Mouse (Mus musculus) stomach, postnatal 0 days (tissue): ENCODE measurements around the gene Nrde2. TPM values are rescaled to one million over a fixed set of nuclear protein-coding genes. Genes with fewer than 3 reads are reported as not detected.

ENCODE experiments used
- ATAC-seq: fragments of 200-750 bp; cut with Nextera tagmentation; 2 replicates; pipeline ENCODE4 v1.8.0; 2017; ENCODE audit not compliant: low FRiP score, low TSS enrichment
- DNase-seq: peaks from one replicate; pipeline ENCODE4 v3.0.0-alpha.2; 2016; ENCODE audit warnings: low spot score
- H3K27ac ChIP-seq: fragments of 300-500 bp; sonication (generic); replicated peaks from 2 replicates; pipeline ENCODE4 v1.5.1; 2014; ENCODE audit warnings: mild to moderate bottlenecking, control low read depth
- H3K27me3 ChIP-seq: fragments of 300-500 bp; sonication (generic); 2 replicates; pipeline ENCODE4 v1.6.1; 2014; ENCODE audit warnings: low read length; ENCODE audit not compliant: control insufficient read depth, insufficient read depth
- H3K36me3 ChIP-seq: fragments of 300-500 bp; sonication (generic); 2 replicates; pipeline ENCODE4 v1.6.1; 2014; ENCODE audit warnings: low read length, mixed read lengths; ENCODE audit not compliant: control insufficient read depth, insufficient read depth
- H3K4me1 ChIP-seq: fragments of 300-500 bp; sonication (generic); replicated peaks from 2 replicates; pipeline ENCODE4 v1.6.1; 2014; ENCODE audit warnings: antibody characterized with exemption; ENCODE audit not compliant: control insufficient read depth, insufficient read depth
- H3K4me2 ChIP-seq: fragments of 300-500 bp; sonication (generic); replicated peaks from 2 replicates; pipeline ENCODE4 v1.6.1; 2014; ENCODE audit warnings: low read depth, mild to moderate bottlenecking, control low read depth, moderate library complexity
- H3K4me3 ChIP-seq: fragments of 300-500 bp; sonication (generic); 2 replicates; pipeline ENCODE4 v1.5.1; 2014; ENCODE audit warnings: low read depth, low read length, control low read depth
- H3K9ac ChIP-seq: fragments of 300-500 bp; sonication (generic); 2 replicates; pipeline ENCODE4 v1.6.1; 2014; ENCODE audit warnings: mild to moderate bottlenecking, low read length, control low read depth, mixed read lengths
- H3K9me3 ChIP-seq: fragments of 300-500 bp; sonication (generic); 2 replicates; pipeline ENCODE4 v1.6.1; 2016; ENCODE audit warnings: low read length; ENCODE audit not compliant: control insufficient read depth
- CTCF ChIP-seq: IDR thresholded peaks from 2 replicates; pipeline ENCODE4 v1.5.1; 2016; ENCODE audit warnings: antibody characterized with exemption, low read depth, mild to moderate bottlenecking, moderate library complexity
- EP300 ChIP-seq: optimal IDR thresholded peaks from 2 replicates; pipeline ENCODE3; 2016; ENCODE audit warnings: antibody characterized with exemption
- WGBS: fragments of 180-500 bp; shearing (Covaris S2); extraction: QIAGEN DNeasy Blood & Tissue Kit; methylation state at CpG from one replicate; pipeline ENCODE4 v1.1.7; 2014; 5-methylcytosine and 5-hydroxymethylcytosine counted together
- polyA plus RNA-seq: library from polyadenylated mRNA; unstranded; fragments of >200 nt; fragmentation: Nextera tagmentation; extraction: Ambion mirVana; gene quantifications from 2 replicates; pipeline ENCODE4 v1.2.1, GENCODE M21; 2015

Gene Nrde2
- polyA plus RNA-seq, 1 experiment from 2014 or later: 6.9 TPM

DNA sequence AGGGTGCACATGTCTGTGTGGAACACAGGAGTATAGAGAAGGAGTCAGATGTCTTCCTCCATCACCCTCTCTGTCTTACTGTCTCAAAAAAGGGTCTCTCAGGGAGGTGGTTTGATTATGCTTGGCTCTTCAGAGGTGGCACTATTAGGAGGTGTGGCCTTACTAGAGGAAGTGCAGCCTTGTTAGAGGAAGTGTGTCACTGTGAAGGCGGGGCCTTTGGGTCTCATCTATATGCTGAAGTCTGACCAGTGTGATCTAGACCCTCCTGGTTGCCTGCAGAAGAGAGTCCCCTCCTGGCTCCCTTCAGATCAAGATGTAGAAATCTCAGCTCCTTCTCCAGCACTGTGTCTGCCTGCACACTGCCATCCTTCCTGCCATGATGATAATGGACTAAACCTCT lies 34.7 kb upstream of the Nrde2 start:
- H3K36me3 ChIP-seq: no peaks in the 10 kb centered on the region
- no peaks in the 10 kb centered on the region for H3K9me3 ChIP-seq
- ATAC-seq: no peak
- no peak overlapping the region for H3K27ac ChIP-seq
- no peak overlapping the region for H3K4me3 ChIP-seq
- 87% methylated on average over 1 of the region's 1 CpGs for WGBS
- TF ChIP-seq CTCF (no peak), EP300 (no peak)
- H3K9ac ChIP-seq: no peak overlapping the region
- H3K4me2 ChIP-seq: no peak overlapping the region
- DNase-seq: no peak
- no peaks in the 10 kb centered on the region for H3K27me3 ChIP-seq
- H3K4me1 ChIP-seq: no peaks in the 10 kb centered on the region

GRCm38 (mm10) chr12:100190802-100191201 lies 31.3 kb upstream of the Nrde2 start:
- Histone ChIP-seq H3K9ac (no peak overlapping the region), H3K36me3 (no peaks in the 10 kb centered on the region), H3K9me3 (no peaks in the 10 kb centered on the region), H3K27ac (no peak overlapping the region), H3K4me1 (no peaks in the 10 kb centered on the region), H3K27me3 (no peaks in the 10 kb centered on the region), H3K4me2 (no peak overlapping the region), H3K4me3 (no peak overlapping the region)
- 77% methylated on average over 6 of the region's 6 CpGs for WGBS
- ATAC-seq (no peak), DNase-seq (no peak)
- TF ChIP-seq CTCF: no peak
- no peak for TF ChIP-seq EP300

DNA sequence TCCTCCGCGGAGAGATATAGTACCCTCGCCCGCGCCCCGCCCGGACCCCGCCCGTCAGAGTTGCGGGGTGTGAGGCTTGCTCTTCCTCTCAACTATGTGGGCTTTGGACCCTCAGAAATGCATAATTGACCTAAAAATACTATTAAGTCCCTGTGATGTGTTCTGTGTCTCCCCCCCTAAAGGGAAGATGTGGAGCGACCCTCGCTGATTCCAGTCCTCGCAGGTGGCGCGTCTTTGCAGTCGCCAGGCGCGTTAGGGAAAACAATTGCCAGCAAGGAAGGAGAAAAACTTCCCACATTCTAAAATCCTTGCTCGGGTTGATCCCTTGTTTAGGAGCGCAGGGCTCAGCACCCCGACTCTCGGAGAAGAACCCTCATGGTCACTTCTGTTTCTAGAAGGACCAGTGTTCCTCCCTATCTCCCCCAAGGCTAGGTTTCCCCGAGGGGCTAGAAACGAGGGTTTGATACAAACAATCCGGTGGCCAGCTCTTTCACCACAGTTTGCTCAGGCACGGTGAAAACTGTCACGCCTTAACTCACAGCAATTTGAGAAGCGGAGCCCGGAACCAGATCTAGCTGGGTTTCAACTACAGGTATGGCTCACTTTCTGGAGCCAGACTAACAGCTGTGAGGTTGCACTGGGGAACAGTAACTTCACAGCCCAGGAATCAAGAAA lies 28.4 kb upstream of the Nrde2 start:
- Histone ChIP-seq H3K9ac (peak overlapping the region; percentile 66), H3K9me3 (no peaks in the 10 kb centered on the region), H3K27me3 (no peaks in the 10 kb centered on the region), H3K27ac (peak overlapping the region; percentile 99), H3K4me3 (peak overlapping the region; percentile 68), H3K36me3 (no peaks in the 10 kb centered on the region), H3K4me1 (no peaks in the 10 kb centered on the region), H3K4me2 (peak overlapping the region; percentile 95)
- TF ChIP-seq EP300 (peak; percentile 4), CTCF (no peak)
- ATAC-seq (peak; percentile 0; the same call in 1 of the 2 replicates), DNase-seq (peak; percentile 50)
- 1% methylated on average over 29 of the region's 29 CpGs for WGBS

DNA sequence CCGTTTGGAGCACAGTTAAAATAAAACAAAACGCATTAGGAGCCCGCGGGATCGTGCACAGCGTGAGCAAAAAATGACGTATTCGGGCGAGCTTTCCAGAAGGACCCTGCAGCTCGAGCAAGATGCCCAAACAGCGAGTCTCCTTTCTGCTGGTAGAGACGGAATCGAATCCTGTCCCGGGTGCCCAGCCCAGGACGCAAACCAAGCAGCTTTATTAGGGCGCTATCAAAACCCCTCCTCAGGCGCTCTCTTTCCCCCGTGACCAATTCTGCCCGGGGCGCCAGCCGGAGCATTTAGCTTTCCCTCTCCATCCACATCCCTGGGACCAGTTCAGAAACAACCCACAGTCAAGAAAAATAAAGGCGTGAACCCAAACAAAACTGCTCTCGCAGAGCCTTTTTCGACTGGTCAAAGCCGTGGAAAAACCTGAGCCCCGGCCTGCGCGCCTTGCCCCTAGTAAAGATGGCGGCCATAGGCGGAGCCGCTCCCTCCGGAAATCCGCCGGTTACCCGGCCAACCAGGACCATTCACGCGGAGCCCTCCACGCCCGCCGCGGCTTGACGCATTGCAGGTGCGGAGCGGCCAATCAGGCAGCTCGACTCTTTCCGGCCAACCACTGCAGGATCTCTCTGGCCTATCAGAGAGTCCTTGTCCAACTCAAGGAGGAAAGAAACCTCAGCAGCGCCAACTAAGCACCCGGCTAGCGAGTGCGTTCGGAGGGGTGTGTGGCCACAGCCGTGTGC lies 27.7 kb upstream of the Nrde2 start:
- WGBS: under 1% methylated on average over 52 of the region's 52 CpGs
- peak overlapping the region; percentile 99 for H3K27ac ChIP-seq

GRCm38 (mm10) chr12:100186376-100186775 lies 26.9 kb upstream of the Nrde2 start:
- Histone ChIP-seq H3K27me3 (no peaks in the 10 kb centered on the region), H3K4me1 (no peaks in the 10 kb centered on the region), H3K4me2 (peak overlapping the region; percentile 75), H3K9ac (peak overlapping the region; percentile 89), H3K9me3 (no peaks in the 10 kb centered on the region), H3K36me3 (no peaks in the 10 kb centered on the region), H3K27ac (peak overlapping the region; percentile 99), H3K4me3 (peak overlapping the region; percentile 68)
- DNase-seq (no peak), ATAC-seq (no peak)
- TF ChIP-seq CTCF (no peak), EP300 (no peak)
- 2% methylated on average over 6 of the region's 6 CpGs for WGBS

More for the DNA sequence above, 27.7 kb upstream of the Nrde2 start:
- H3K36me3 ChIP-seq: no peaks in the 10 kb centered on the region
- peak; percentile 99 for DNase-seq
- H3K9me3 ChIP-seq: no peaks in the 10 kb centered on the region
- H3K4me1 ChIP-seq: no peaks in the 10 kb centered on the region
- peak overlapping the region; percentile 89 for H3K9ac ChIP-seq
- H3K4me3 ChIP-seq: peak overlapping the region; percentile 68
- H3K4me2 ChIP-seq: peak overlapping the region; percentile 95
- TF ChIP-seq CTCF: peak; percentile 33
- peak; percentile 75 for TF ChIP-seq EP300
- no peaks in the 10 kb centered on the region for H3K27me3 ChIP-seq
- ATAC-seq: peak; percentile 100

GRCm38 (mm10) chr12:100185897-100186296 lies 26.4 kb upstream of the Nrde2 start:
- 38% methylated on average over 7 of the region's 7 CpGs for WGBS
- H3K36me3 ChIP-seq: no peaks in the 10 kb centered on the region
- H3K4me2 ChIP-seq: no peak overlapping the region; the same call in 1 of the 2 replicates
- no peak overlapping the region for H3K9ac ChIP-seq
- no peaks in the 10 kb centered on the region for H3K27me3 ChIP-seq
- DNase-seq (no peak), ATAC-seq (no peak)
- H3K4me1 ChIP-seq: no peaks in the 10 kb centered on the region
- peak overlapping the region; percentile 99 for H3K27ac ChIP-seq
- H3K4me3 ChIP-seq: no peak overlapping the region
- no peaks in the 10 kb centered on the region for H3K9me3 ChIP-seq
- TF ChIP-seq EP300: no peak
